Mouse (Mus musculus): ENCODE data around the gene Elane. TPM values are rescaled to one million over a fixed set of nuclear protein-coding genes. Genes with fewer than 3 reads are reported as not detected.
A peak's percentile ranks its signal among the peaks of the same experiment; 100 is the strongest.

The Elane gene
- polyA plus RNA-seq, 1 experiment from 2014 or later = not detected

GRCm38 (mm10) chr10:79900951-79901410 lies 14.9 kb downstream of the Elane start:
- Histone ChIP-seq H3K4me3 (ENCODE audit: low read depth, low read length) (no peak overlapping the region), H3K27ac (ENCODE audit: low read length) (peak overlapping the region; percentile 55; the same call in 1 of the 2 replicates), H3K36me3 (ENCODE audit: control insufficient read depth, insufficient read depth, low read length) (peaks cover 26% of the 10 kb centered on the region), H3K4me1 (ENCODE audit: control insufficient read depth, insufficient read depth, low read length) (no peaks in the 10 kb centered on the region), H3K9me3 (replicated peaks; ENCODE audit: control insufficient read depth, low read length, poor library complexity, severe bottlenecking) (no peaks in the 10 kb centered on the region), H3K27me3 (ENCODE audit: control insufficient read depth, insufficient read depth, low read depth, low read length) (no peaks in the 10 kb centered on the region), H3K9ac (ENCODE audit: low read depth, low read length) (no peak overlapping the region), H3K4me2 (ENCODE audit: low read length) (no peak overlapping the region)
- 14% methylated on average over 2 of the region's 2 CpGs for WGBS
- ATAC-seq = peak; percentile 55

DNA sequence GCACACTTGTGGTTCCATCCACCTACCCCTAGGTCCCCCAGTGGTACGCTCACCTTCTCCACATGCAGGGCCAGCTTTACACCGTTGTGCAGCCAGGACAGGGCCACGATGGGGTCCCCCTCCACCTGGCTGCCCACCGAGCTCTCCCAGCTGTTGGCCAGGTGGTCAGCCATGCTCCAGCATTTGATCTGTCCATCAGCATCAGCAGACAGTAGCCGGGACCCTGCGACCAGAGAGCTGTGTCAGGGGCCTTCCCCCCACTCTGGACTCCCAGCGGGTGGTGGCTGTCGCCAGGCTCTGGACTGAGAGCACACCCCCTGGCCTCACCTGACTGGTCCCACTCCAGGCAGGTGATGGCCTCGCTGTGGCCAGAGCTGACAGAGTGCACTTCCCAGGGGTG lies 20.7 kb downstream of the Elane start:
- no peak overlapping the region for H3K4me3 ChIP-seq (ENCODE audit: low read depth, low read length)
- H3K36me3 ChIP-seq (ENCODE audit: control insufficient read depth, insufficient read depth, low read length) = peaks cover 20% of the 10 kb centered on the region; the same call in 1 of the 2 replicates
- no peaks in the 10 kb centered on the region for H3K9me3 ChIP-seq (replicated peaks; ENCODE audit: control insufficient read depth, low read length, poor library complexity, severe bottlenecking)
- WGBS = 90% methylated on average over 9 of the region's 9 CpGs
- peaks cover 5% of the 10 kb centered on the region; the same call in 1 of the 2 replicates for H3K4me1 ChIP-seq (ENCODE audit: control insufficient read depth, insufficient read depth, low read length)
- no peak for ATAC-seq
- H3K9ac ChIP-seq (ENCODE audit: low read depth, low read length) = no peak overlapping the region
- no peak overlapping the region for H3K27ac ChIP-seq (ENCODE audit: low read length)
- H3K27me3 ChIP-seq (ENCODE audit: control insufficient read depth, insufficient read depth, low read depth, low read length) = no peaks in the 10 kb centered on the region
- no peak overlapping the region for H3K4me2 ChIP-seq (ENCODE audit: low read length)

DNA sequence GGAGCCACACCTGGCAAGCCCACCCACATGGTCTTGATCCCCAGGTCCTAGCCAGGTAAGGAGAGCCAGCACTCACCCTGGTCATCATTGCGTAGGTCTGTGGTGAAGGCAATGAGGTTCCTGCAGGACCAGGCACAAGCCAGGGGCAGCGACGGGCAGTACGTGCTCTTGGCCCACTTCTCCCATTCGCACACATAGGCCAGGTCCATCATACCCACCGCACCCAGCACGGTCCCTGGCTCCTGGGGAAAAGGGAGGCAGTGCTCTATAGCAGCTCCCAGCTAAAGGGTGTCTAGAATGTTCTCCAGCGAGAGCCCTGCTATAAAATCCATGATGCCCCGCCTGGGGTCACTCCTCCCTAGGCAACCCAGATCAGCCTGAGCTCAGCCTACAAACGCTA lies 21.4 kb downstream of the Elane start:
- WGBS = 94% methylated on average over 10 of the region's 10 CpGs
- ATAC-seq = no peak
- H3K36me3 ChIP-seq (ENCODE audit: control insufficient read depth, insufficient read depth, low read length) = peaks cover 25% of the 10 kb centered on the region; the same call in 1 of the 2 replicates

GRCm38 (mm10) chr10:79908167-79909091 lies 22.4 kb downstream of the Elane start, which contains the start of gene Med16:
Med16 (minus strand) TSS chr10:79908923.
- H3K27ac ChIP-seq (ENCODE audit: low read length) = peak within 1 kb of the TSS; percentile 99
- peaks cover 5% of the 10 kb centered on the region; the same call in 1 of the 2 replicates for H3K4me1 ChIP-seq (ENCODE audit: control insufficient read depth, insufficient read depth, low read length)
- peak within 1 kb of the TSS; percentile 84 for H3K4me3 ChIP-seq (ENCODE audit: low read depth, low read length)
- no peaks in the 10 kb centered on the region for H3K27me3 ChIP-seq (ENCODE audit: control insufficient read depth, insufficient read depth, low read depth, low read length)
- WGBS = 1% methylated on average over 52 of the region's 52 CpGs
- H3K9me3 ChIP-seq (replicated peaks; ENCODE audit: control insufficient read depth, low read length, poor library complexity, severe bottlenecking) = no peaks in the 10 kb centered on the region
- peak; percentile 88 for ATAC-seq
- H3K4me2 ChIP-seq (ENCODE audit: low read length) = peak within 1 kb of the TSS; percentile 56
- H3K36me3 ChIP-seq (ENCODE audit: control insufficient read depth, insufficient read depth, low read length) = peaks cover 24% of the 10 kb centered on the region; the same call in 1 of the 2 replicates
- H3K9ac ChIP-seq (ENCODE audit: low read depth, low read length) = peak within 1 kb of the TSS; percentile 97

More for the DNA sequence above, 21.4 kb downstream of the Elane start:
- Histone ChIP-seq H3K9ac (ENCODE audit: low read depth, low read length) (no peak overlapping the region), H3K27ac (ENCODE audit: low read length) (no peak overlapping the region), H3K9me3 (replicated peaks; ENCODE audit: control insufficient read depth, low read length, poor library complexity, severe bottlenecking) (no peaks in the 10 kb centered on the region), H3K27me3 (ENCODE audit: control insufficient read depth, insufficient read depth, low read depth, low read length) (no peaks in the 10 kb centered on the region), H3K4me1 (ENCODE audit: control insufficient read depth, insufficient read depth, low read length) (peaks cover 5% of the 10 kb centered on the region; the same call in 1 of the 2 replicates), H3K4me2 (ENCODE audit: low read length) (no peak overlapping the region), H3K4me3 (ENCODE audit: low read depth, low read length) (no peak overlapping the region)

DNA sequence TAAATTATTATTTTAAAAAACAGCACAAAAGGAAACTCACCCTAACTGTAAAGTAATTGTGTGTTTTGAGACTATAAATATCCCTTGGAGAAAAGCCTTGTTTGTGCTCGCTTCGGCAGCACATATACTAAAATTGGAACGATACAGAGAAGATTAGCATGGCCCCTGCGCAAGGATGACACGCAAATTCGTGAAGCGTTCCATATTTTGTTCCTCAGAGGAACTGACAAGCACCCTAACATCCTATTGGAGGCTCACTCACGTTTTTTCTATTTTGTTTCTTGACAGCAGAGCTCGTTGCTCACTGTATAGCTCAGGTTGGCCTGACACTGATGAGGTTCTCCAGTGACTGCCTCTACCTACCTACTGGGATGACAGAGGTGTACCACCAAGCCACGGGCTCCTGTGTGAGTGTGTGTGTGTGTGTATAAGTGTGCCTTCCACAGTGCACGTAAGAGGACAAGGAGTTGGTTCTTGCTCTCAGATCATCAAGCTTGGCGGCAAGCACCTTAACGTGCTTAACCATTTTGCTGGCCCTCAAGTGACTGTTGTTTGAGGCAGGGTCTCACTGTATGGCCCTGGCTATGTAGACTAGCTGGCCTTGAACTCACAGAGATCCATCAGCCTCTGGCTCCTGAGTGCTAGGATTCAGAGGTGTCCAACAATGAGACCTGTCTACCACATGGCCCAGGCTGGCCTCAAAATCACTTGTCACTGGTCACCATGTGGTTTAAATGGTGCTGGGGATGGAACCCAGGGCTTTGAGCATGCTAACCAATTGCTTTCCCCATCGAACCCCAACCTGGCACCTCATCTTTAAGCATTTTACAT lies 23.3 kb downstream of the Elane start:
- peak overlapping the region; percentile 22 for H3K4me3 ChIP-seq (ENCODE audit: low read depth, low read length)
- peak overlapping the region; percentile 42 for H3K4me2 ChIP-seq (ENCODE audit: low read length)
- H3K27ac ChIP-seq (ENCODE audit: low read length) = peak overlapping the region; percentile 99
- H3K9me3 ChIP-seq (replicated peaks; ENCODE audit: control insufficient read depth, low read length, poor library complexity, severe bottlenecking) = no peaks in the 10 kb centered on the region
- peaks cover 24% of the 10 kb centered on the region; the same call in 1 of the 2 replicates for H3K36me3 ChIP-seq (ENCODE audit: control insufficient read depth, insufficient read depth, low read length)
- ATAC-seq = peak; percentile 69
- H3K4me1 ChIP-seq (ENCODE audit: control insufficient read depth, insufficient read depth, low read length) = peaks cover 9% of the 10 kb centered on the region; the same call in 1 of the 2 replicates
- 24% methylated on average over 14 of the region's 14 CpGs for WGBS
- no peaks in the 10 kb centered on the region for H3K27me3 ChIP-seq (ENCODE audit: control insufficient read depth, insufficient read depth, low read depth, low read length)
- H3K9ac ChIP-seq (ENCODE audit: low read depth, low read length) = peak overlapping the region; percentile 60

- no peak within 1 kb of the TSS for H3K4me3 ChIP-seq (ENCODE audit: low read depth, low read length)
- 97% methylated on average over 4 of the region's 4 CpGs for WGBS
- no peak within 1 kb of the TSS; the same call in 1 of the 2 replicates for H3K9ac ChIP-seq (ENCODE audit: low read depth, low read length)
Measured at GRCm38 (mm10) chr10:79910556-79910955, 24.5 kb downstream of the Elane start, which contains the start of gene Gm26602. Gm26602 (plus strand) TSS chr10:79910856.

GRCm38 (mm10) chr10:79912412-79912811 lies 26.4 kb downstream of the Elane start:
- no peak for ATAC-seq

More at GRCm38 (mm10) chr10:79910556-79910955, 24.5 kb downstream of the Elane start, which contains the start of gene Gm26602:
- peak within 1 kb of the TSS; percentile 99 for H3K27ac ChIP-seq (ENCODE audit: low read length)
- ATAC-seq = no peak
- peaks cover 16% of the 10 kb centered on the region; the same call in 1 of the 2 replicates for H3K36me3 ChIP-seq (ENCODE audit: control insufficient read depth, insufficient read depth, low read length)
- no peaks in the 10 kb centered on the region for H3K27me3 ChIP-seq (ENCODE audit: control insufficient read depth, insufficient read depth, low read depth, low read length)
- no peak within 1 kb of the TSS for H3K4me2 ChIP-seq (ENCODE audit: low read length)
- H3K9me3 ChIP-seq (replicated peaks; ENCODE audit: control insufficient read depth, low read length, poor library complexity, severe bottlenecking) = no peaks in the 10 kb centered on the region
- H3K4me1 ChIP-seq (ENCODE audit: control insufficient read depth, insufficient read depth, low read length) = peaks cover 18% of the 10 kb centered on the region

DNA sequence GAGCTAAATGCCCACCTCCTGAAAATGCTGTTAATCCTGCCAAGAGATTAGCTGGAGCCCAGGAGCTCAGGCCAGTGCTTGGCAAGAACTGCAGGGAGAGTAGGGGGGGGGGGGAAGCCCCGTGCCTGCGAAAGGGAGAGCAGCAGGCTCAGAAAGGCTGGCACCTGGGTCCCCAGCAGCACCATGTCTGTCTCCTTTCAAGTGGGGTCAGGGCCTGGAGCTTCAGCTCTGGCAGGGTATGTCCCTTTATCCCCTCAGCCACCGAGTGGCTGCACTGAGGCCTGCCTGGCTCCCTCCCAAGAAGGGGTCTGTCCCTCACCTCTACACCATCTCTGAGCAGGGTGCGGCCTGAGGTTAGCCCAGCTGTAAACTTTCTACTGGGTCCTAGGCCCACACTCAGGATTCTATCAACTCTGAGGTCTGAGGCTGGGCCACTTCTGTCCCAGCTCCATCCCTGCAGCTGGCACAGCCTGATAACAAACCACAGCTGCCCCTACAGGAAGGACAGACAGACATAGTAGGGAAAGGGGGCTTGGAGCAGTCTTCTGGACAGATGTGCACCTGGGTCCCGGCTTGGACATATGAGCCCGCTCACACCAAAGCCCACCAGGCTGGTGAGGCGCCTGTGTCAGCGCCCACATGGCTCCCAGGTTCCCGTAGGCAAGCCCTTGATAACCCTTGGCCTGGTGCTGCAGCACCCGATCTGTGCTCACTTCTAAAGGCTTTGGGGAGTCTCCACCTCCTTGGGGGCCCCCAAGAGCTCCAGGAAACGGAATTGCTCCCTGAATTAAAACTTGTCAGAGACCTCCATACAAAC lies 28.3 kb downstream of the Elane start:
- H3K9me3 ChIP-seq (replicated peaks; ENCODE audit: control insufficient read depth, low read length, poor library complexity, severe bottlenecking) = no peaks in the 10 kb centered on the region
- peaks cover 10% of the 10 kb centered on the region; the same call in 1 of the 2 replicates for H3K36me3 ChIP-seq (ENCODE audit: control insufficient read depth, insufficient read depth, low read length)
- H3K4me3 ChIP-seq (ENCODE audit: low read depth, low read length) = no peak overlapping the region
- no peak overlapping the region for H3K27ac ChIP-seq (ENCODE audit: low read length)
- no peak for ATAC-seq
- peak overlapping the region; percentile 16; the same call in 1 of the 2 replicates for H3K9ac ChIP-seq (ENCODE audit: low read depth, low read length)
- 0 out of 2 replicates have a peak overlapping the region, but pooled peaks have one; percentile 4 for H3K4me2 ChIP-seq (ENCODE audit: low read length)
- peaks cover 30% of the 10 kb centered on the region for H3K4me1 ChIP-seq (ENCODE audit: control insufficient read depth, insufficient read depth, low read length)
- H3K27me3 ChIP-seq (ENCODE audit: control insufficient read depth, insufficient read depth, low read depth, low read length) = peaks cover 19% of the 10 kb centered on the region
- WGBS = 65% methylated on average over 9 of the region's 11 CpGs

More at GRCm38 (mm10) chr10:79912412-79912811, 26.4 kb downstream of the Elane start:
- WGBS = 71% methylated on average over 20 of the region's 20 CpGs
- H3K9ac ChIP-seq (ENCODE audit: low read depth, low read length) = no peak overlapping the region
- H3K4me2 ChIP-seq (ENCODE audit: low read length) = no peak overlapping the region
- peaks cover 30% of the 10 kb centered on the region for H3K4me1 ChIP-seq (ENCODE audit: control insufficient read depth, insufficient read depth, low read length)
- no peak overlapping the region for H3K4me3 ChIP-seq (ENCODE audit: low read depth, low read length)
- H3K9me3 ChIP-seq (replicated peaks; ENCODE audit: control insufficient read depth, low read length, poor library complexity, severe bottlenecking) = no peaks in the 10 kb centered on the region
- no peak overlapping the region for H3K27ac ChIP-seq (ENCODE audit: low read length)
- H3K27me3 ChIP-seq (ENCODE audit: control insufficient read depth, insufficient read depth, low read depth, low read length) = no peaks in the 10 kb centered on the region
- peaks cover 10% of the 10 kb centered on the region; the same call in 1 of the 2 replicates for H3K36me3 ChIP-seq (ENCODE audit: control insufficient read depth, insufficient read depth, low read length)

Measured in midbrain, embryonic 16.5 days (tissue).